Mouse (Mus musculus) cerebellum, postnatal 10 days (tissue): Measurements from ENCODE around the gene Epha6.
A peak's percentile ranks its signal among the peaks of the same experiment; 100 is the strongest.

Experiments
- DNase-seq, 2 experiments: peaks; one replicate each; pipeline ENCODE4 v3.0.0; 2021; ENCODE audit warnings: mixed read lengths in 2 of 2

Epha6 gene

DNA sequence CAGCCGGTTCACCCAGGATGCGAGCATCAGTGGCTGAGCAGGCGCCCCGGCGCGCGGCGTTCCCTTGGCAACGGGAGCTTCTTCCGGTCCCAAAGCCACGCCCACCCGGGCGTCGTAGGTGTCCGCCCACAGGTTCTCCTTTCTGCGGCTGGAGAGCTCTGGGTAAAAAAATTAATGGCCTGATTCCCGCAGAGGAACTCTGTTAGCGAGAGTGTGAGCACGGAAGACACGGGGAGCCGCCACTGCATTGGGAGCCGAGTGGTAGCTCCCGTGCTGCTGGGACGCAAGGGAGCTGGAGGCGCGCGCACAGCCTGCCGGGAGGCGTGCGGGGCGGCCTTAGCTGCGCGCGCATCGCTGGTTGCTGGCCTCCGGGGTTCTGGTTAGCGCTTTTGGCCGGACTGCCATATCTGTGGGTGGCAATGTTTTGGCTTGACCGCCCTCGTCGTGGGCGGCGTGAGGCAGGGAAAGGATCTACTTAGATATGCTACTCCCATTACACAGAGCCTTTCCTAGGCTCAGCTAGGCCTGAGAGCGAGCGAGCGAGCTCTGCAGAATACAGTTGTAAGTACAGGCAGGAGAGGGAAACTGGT lies 966.1 kb downstream of the Epha6 start, which contains the start of gene Arl6:
TSS of gene Arl6 (minus strand) at position 290 of the 590 bp plus-strand sequence.
- DNase-seq, result peak; percentile 98

DNA sequence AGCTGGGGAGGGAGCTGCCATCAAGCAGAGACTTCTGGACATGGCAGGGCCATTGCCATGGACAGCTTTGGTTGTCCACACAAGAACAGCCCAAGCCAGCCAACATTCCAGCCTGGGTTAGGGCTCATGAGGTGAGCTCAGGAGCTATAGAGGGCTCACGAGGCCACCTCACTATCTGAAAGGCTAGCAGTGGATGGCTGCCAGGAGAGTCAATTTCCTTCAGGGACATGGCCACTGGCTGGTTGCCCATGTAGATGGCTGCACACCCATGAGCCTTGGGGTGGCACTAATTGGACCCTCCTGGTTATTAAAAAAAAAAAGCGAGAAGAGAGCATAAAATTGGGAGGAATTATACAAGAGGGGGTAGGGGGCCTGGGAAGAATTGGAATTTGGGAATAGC lies 970.7 kb downstream of the Epha6 start:
- peak; percentile 55 to 61 for DNase-seq

DNA sequence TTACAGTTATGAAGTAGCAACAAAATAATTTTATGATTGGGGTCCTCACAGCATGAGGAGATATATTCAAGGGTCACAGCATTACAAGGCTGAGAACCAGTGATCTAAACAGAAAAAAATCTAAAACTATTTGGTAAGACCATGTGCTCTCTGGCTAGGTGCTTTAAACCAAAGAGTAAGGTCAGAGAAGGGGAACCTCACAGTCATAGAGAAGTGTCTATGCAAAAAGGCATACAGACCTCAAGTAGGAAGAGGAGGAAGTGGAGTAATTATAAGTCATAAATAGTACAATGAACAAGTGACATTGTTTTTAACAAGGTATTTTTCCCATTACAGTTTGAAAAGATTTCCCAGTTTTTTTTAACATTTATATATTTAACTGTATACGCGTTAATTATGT lies 983.8 kb downstream of the Epha6 start:
- DNase-seq, result no peak

DNA sequence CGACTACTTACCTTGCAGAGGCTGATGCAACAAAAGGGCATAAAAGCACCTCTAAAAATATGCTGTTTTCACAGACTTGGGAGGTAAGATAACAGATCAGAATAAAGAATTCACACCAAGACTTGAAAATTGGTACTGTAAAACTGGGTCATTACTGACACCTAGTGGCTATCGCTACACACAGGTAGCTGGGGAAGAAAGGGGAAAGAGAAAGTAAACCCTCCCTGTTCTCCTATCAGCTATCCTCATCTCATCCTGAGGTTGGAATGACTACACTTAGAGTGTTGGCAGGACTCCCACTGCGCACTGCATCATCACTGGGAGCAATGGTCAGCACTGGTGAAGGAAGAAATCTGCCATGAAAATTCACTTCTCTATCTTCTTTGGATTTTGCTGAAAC lies 988.2 kb downstream of the Epha6 start:
- DNase-seq, result peak; percentile 58 to 74

DNA sequence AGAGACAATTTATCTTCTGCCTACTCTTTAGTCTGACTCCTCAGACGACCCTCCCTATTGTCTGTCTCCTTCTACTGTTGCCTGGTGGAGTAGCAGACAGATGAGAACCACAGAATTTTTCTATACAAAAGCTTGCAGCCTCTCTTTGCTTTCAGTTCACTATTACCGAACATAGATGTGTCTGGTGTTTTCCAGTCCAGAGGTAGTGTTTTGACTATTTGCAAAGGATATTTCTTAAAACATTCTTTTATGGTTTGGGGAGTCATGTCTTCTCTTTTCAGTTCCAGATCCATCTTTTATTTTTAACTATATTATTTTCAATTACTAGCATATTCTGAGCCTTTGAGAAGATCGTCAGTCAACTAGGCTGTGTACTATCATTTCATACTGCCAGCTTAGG lies 989.7 kb downstream of the Epha6 start:
- no peak for DNase-seq

DNA sequence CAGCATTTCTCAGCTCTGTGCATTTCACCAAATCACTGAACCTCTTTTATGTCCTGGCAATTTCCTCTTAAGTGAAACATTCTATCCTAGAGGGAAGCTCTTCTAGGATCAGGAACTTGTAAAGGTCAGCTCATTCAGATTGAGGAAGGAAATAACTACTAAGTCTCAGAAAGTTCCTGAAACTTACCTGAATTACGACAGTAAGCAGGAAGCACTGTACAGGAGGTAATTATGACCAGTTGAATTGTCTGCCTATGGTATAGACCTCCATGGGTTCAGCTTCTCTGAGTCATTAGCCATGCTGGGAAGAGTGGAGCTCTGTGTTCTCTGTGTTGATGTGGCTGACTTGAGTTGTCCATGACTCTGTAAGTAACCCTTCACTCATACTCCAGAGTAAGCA lies 994.6 kb downstream of the Epha6 start:
- no peak for DNase-seq

DNA sequence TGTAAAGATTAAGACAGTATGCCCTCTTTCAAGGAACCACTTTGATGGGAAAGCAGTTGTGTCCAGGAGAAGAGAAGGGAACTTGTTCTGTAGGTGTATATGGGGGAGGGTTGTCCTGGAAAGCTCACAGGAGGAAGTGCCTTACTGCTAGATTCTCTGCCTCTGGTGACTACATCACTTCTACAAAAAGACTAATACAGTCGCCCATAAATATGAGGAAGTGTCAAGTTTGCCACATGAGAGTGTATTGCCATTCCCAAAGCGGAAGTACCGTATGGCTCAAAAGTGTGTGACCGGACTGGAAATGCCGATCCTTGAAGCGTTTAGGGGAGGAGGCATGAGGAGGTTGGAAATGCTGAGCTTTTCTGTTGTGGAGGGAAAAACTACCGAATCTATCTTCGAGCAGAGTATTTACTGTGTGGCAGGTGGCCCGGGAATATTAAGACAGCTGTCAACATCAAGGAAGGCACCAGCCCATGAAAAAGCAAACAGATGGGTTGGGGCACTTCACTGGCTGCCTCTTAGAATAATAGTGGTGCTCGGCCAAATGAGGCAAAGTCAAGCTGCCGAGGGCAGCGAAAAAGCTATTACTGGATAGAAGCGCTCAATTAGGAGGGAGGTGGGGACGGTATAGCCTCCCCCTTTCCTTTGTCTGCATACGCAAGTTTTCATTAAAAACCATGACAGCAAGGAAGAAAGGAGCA lies 1001.1 kb downstream of the Epha6 start:
- peak; percentile 67 to 77 for DNase-seq
